Comparison of ENCODE assay signal across 7 mouse cellular contexts in genomic region chr2:167061381-167062034, GRCm38 (mm10). TPM values are rescaled to one million over a fixed set of nuclear protein-coding genes. Genes with fewer than 3 reads are reported as not detected.
DNase-seq lines count a peak whose midpoint lies in the region; ATAC-seq lines count a peak whose summit lies in the region.

No protein-coding gene starts in this region.

- peak overlapping the region; percentile 96 for H3K9ac ChIP-seq in neural tube, embryonic 15.5 days (replicated peaks)

- H3K4me2 ChIP-seq in neural tube, embryonic 15.5 days: peak overlapping the region; percentile 83

- H3K27me3 ChIP-seq in megakaryocyte, embryonic 14.5 days (replicated peaks): no peaks in the 10 kb centered on the region
- no peaks in the 10 kb centered on the region for H3K27me3 ChIP-seq in limb, embryonic 10.5 days (ENCODE audit: low read depth, poor library complexity, severe bottlenecking)
- no peaks in the 10 kb centered on the region for H3K27me3 ChIP-seq in neural tube, embryonic 15.5 days (replicated peaks)

- ATAC-seq in megakaryocyte, adult 5-6 weeks (ENCODE audit: poor library complexity, severe bottlenecking): no peak
- peak; percentile 11 for ATAC-seq in erythroid progenitor cell, adult 5-6 weeks (replicated peaks; ENCODE audit: low FRiP score, poor library complexity, severe bottlenecking)
- no peak for ATAC-seq in neural tube, embryonic 15.5 days (ENCODE audit: low FRiP score)

- peak overlapping the region; percentile 97 for H3K4me3 ChIP-seq in megakaryocyte, embryonic 14.5 days (replicated peaks)
- H3K4me3 ChIP-seq in limb, embryonic 10.5 days: peak overlapping the region; percentile 68
- H3K4me3 ChIP-seq in neural tube, embryonic 15.5 days (replicated peaks): peak overlapping the region; percentile 88

- H3K27ac ChIP-seq in limb, embryonic 10.5 days: peak overlapping the region; percentile 99; the same call in 1 of the 2 replicates
- H3K27ac ChIP-seq in neural tube, embryonic 15.5 days (replicated peaks): 0 out of 2 replicates have a peak overlapping the region, but pooled peaks have one; percentile 33

- no peaks in the 10 kb centered on the region for H3K9me3 ChIP-seq in megakaryocyte, embryonic 14.5 days
- no peaks in the 10 kb centered on the region for H3K9me3 ChIP-seq in limb, embryonic 10.5 days (replicated peaks)
- H3K9me3 ChIP-seq in neural tube, embryonic 15.5 days (replicated peaks): no peaks in the 10 kb centered on the region

- H3K4me1 ChIP-seq in megakaryocyte, embryonic 14.5 days: peaks cover 71% of the 10 kb centered on the region
- peaks cover 35% of the 10 kb centered on the region for H3K4me1 ChIP-seq in limb, embryonic 10.5 days
- H3K4me1 ChIP-seq in neural tube, embryonic 15.5 days: peaks cover 46% of the 10 kb centered on the region

- peaks cover 55% of the 10 kb centered on the region for H3K36me3 ChIP-seq in megakaryocyte, embryonic 14.5 days (replicated peaks; ENCODE audit: low read length)
- peaks cover 50% of the 10 kb centered on the region for H3K36me3 ChIP-seq in limb, embryonic 10.5 days
- peaks cover 36% of the 10 kb centered on the region for H3K36me3 ChIP-seq in neural tube, embryonic 15.5 days

- WGBS in limb, embryonic 10.5 days: 20% methylated on average over 11 of the region's 11 CpGs
- 22% methylated on average over 11 of the region's 11 CpGs for whole genome bisulfite sequencing in neural tube, embryonic 15.5 days

- DNase-seq in limb, embryonic 10.5 days (ENCODE audit: low spot score): no peak
- DNase-seq in urinary bladder, postnatal 10 days (ENCODE audit: low spot score): no peak
- no peak for DNase-seq in cerebellum, adult 9-10 months

RNA-seq across cellular contexts. Expression of gene Znfx1, which starts 1.3 kb away (rescaled TPM):
- 3.0 and 8.9 TPM in 2 replicates for polyA plus RNA-seq in megakaryocyte, embryonic 14.5 days (2012; ENCODE audit: insufficient read depth, low replicate concordance)
- 28.2 and 29.2 TPM in 2 replicates for total RNA-seq in megakaryocyte, adult 5-6 weeks (2015)
- total RNA-seq in megakaryocyte, adult 5-6 weeks (2017): 58.4 and 78.1 TPM in 2 replicates
- 44.0 and 51.2 TPM in 2 replicates for total RNA-seq in erythroid progenitor cell, adult 5-6 weeks (2015; ENCODE audit: low replicate concordance)
- 51.1 and 70.8 TPM in 2 replicates for total RNA-seq in erythroid progenitor cell, adult 5-6 weeks (2017; ENCODE audit: low replicate concordance)
- 5.0 and 5.1 TPM in 2 replicates for polyA plus RNA-seq in limb, embryonic 10.5 days (2016; fragmentation: Nextera tagmentation; extraction: Ambion mirVana)
- 8.4 and 8.8 TPM in 2 replicates for polyA plus RNA-seq in neural tube, embryonic 15.5 days (2015; fragmentation: Nextera tagmentation; extraction: Ambion mirVana)

RNA-seq across cellular contexts. Expression of gene Ddx27, which starts 46.5 kb away (rescaled TPM):
- polyA plus RNA-seq in megakaryocyte, embryonic 14.5 days (2012; ENCODE audit: insufficient read depth, low replicate concordance): 26.6 and 26.8 TPM in 2 replicates
- 14.5 and 15.3 TPM in 2 replicates for total RNA-seq in megakaryocyte, adult 5-6 weeks (2015)
- total RNA-seq in megakaryocyte, adult 5-6 weeks (2017): 48.1 and 50.4 TPM in 2 replicates
- 31.4 and 35.6 TPM in 2 replicates for total RNA-seq in erythroid progenitor cell, adult 5-6 weeks (2015; ENCODE audit: low replicate concordance)
- 44.6 and 49.5 TPM in 2 replicates for total RNA-seq in erythroid progenitor cell, adult 5-6 weeks (2017; ENCODE audit: low replicate concordance)
- 68.6 and 77.0 TPM in 2 replicates for polyA plus RNA-seq in limb, embryonic 10.5 days (2016; fragmentation: Nextera tagmentation; extraction: Ambion mirVana)
- polyA plus RNA-seq in neural tube, embryonic 15.5 days (2015; fragmentation: Nextera tagmentation; extraction: Ambion mirVana): 32.5 and 42.8 TPM in 2 replicates
